Mouse (Mus musculus) C3H10T1/2 (cell line): Measurements from ENCODE around the gene Atp5g1. TPM values are rescaled to one million over a fixed set of nuclear protein-coding genes. Genes with fewer than 3 reads are reported as not detected.

Experiments
- polyA plus RNA-seq, 2 experiments: library from polyadenylated mRNA; unstranded; fragments of >200 nt; fragmentation: generic; extraction: Trizol; gene quantifications; one replicate each; pipeline ENCODE4 v1.2.1; 2012; ENCODE audit warnings: missing spikeins in 2 of 2

The Atp5g1 gene
- 1,000 to 10,000 TPM in 1 of 2 experiments, 100 to 1,000 TPM in 1; 623 to 1,824 TPM for polyA plus RNA-seq

DNA sequence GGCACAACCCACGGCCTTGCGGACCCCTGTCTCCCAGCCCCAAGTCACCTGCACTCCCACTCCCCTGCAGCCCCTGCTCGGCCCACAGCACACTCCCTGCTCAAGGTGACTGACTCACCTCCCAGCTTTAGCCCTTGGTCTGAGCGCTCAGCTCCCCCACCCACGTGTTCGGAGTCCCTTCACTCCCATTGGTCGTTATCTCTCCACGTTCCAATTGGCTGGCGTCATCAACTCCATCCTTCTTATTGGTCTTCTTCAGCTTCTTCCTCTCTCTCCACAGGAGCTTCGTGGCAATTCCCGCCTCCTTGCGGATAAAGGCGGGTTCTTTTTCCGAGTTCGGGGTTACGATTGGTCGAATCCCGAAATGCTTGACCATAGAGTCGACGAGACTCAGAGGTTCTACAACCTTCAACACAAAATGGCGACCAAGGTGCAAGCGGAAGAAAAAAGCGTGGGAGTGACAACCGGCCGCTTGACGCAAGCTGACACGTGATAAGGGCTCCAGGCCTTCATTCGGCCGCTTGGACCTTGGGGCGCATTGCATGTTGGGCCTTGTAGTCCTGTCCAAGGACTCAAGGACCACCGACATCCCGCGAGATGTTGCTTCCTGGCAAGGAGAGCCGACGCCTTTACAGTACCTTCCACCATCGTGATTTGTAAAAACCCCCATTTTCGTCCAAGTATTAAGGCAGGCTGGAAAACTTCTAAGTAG is at the start of gene Atp5g1:
TSS of gene Atp5g1 (minus strand) at position 162 of the 712 bp plus-strand sequence.

GRCm38 (mm10) chr11:96111751-96112150 is 36.3 kb upstream of the Atp5g1 start, which contains the start of gene Calcoco2:
Calcoco2 (minus strand) TSS chr11:96111964.

DNA sequence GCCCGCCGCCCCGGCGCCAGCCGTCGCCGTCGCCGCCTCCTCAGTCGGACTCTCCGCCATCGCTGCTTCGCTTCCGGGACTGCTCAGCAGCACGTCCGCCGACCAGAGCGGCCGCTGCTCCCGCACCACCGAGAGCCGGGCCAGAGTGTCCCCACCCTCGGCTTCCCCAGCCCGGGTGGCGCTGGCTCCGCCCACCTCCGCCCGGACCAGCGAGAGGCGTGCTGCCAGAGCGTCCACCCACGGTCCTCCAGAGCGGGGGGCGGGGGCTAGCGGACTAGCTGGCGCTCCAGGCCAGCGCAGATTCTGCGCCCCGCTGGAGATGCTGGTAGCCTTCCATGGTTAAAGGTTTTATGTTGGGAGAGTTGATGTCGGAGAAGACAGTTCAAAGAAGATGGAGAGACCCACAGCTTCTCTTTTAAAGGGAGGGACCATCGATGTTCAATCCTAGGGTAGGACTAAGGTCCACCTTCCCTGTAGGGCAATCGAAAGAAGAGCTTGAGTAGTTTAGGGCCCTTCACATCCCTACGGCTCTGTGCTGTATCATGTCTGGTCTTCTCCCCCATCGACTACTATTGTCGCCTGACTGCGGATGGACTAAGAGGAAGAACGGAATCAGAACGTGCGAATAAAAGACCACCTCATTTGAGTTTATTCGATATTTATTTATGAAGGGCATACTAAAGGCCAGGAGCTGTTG is 10.1 kb downstream of the Atp5g1 start, which contains the start of gene Ube2z:
TSS of gene Ube2z (minus strand) at position 174 of the 697 bp plus-strand sequence.

GRCm38 (mm10) chr11:96034596-96035052 is 40.8 kb downstream of the Atp5g1 start, which contains the start of gene Snf8:
Snf8 (plus strand) TSS chr11:96034885.

Other genes starting within 250 kb of the Atp5g1 start
- 1 to 10 TPM in 1 of 2 experiments, under 1 TPM in 1; 0.84 to 1.2 TPM for gene Gngt2, start 238.5 kb downstream of the Atp5g1 start, polyA plus RNA-seq
- gene Abi3, start 233.2 kb downstream of the Atp5g1 start, polyA plus RNA-seq, result under 1 TPM; 0.04 to 0.12 TPM
- gene B4galnt2, start 160.8 kb downstream of the Atp5g1 start, polyA plus RNA-seq, result under 1 TPM; 0.02 to 0.06 TPM
- 10 to 100 TPM in 1 of 2 experiments, 1 to 10 TPM in 1; 7.3 to 12.6 TPM for gene Igf2bp1, start 69.7 kb downstream of the Atp5g1 start, polyA plus RNA-seq
- under 1 TPM in 1 of 2 experiments, not detected in 1; 0.44 TPM for gene Gip, start 51.1 kb downstream of the Atp5g1 start, polyA plus RNA-seq
- 100 to 1,000 TPM; 167 to 278 TPM for gene Snf8, start 40.8 kb downstream of the Atp5g1 start, polyA plus RNA-seq
- gene Ube2z, start 10.3 kb downstream of the Atp5g1 start, polyA plus RNA-seq, result 10 to 100 TPM; 50.3 to 83.2 TPM
- under 1 TPM in 1 of 2 experiments, not detected in 1; 0.07 TPM for gene Calcoco2, start 36.3 kb upstream of the Atp5g1 start, polyA plus RNA-seq
- gene Ttll6, start 58.1 kb upstream of the Atp5g1 start, polyA plus RNA-seq, result under 1 TPM in 1 of 2 experiments, not detected in 1; 0.17 TPM
- under 1 TPM in 1 of 2 experiments, not detected in 1; 0.02 TPM for gene Hoxb13, start 118.6 kb upstream of the Atp5g1 start, polyA plus RNA-seq
- gene Hoxb9, start 195.8 kb upstream of the Atp5g1 start, polyA plus RNA-seq, result not detected
- not detected for gene Hoxb8, start 206.2 kb upstream of the Atp5g1 start, polyA plus RNA-seq
- gene Hoxb7, start 211.0 kb upstream of the Atp5g1 start, polyA plus RNA-seq, result not detected
- gene Hoxb6, start 216.8 kb upstream of the Atp5g1 start, polyA plus RNA-seq, result not detected
- gene Hoxb5, start 227.7 kb upstream of the Atp5g1 start, polyA plus RNA-seq, result under 1 TPM; 0.01 to 0.04 TPM
- not detected for gene Hoxb4, start 242.6 kb upstream of the Atp5g1 start, polyA plus RNA-seq
- under 1 TPM in 1 of 2 experiments, not detected in 1; 0.06 TPM for gene Hoxb3, start 247.7 kb upstream of the Atp5g1 start, polyA plus RNA-seq